Mouse (Mus musculus): ENCODE data around the gene Cd47.

DNA sequence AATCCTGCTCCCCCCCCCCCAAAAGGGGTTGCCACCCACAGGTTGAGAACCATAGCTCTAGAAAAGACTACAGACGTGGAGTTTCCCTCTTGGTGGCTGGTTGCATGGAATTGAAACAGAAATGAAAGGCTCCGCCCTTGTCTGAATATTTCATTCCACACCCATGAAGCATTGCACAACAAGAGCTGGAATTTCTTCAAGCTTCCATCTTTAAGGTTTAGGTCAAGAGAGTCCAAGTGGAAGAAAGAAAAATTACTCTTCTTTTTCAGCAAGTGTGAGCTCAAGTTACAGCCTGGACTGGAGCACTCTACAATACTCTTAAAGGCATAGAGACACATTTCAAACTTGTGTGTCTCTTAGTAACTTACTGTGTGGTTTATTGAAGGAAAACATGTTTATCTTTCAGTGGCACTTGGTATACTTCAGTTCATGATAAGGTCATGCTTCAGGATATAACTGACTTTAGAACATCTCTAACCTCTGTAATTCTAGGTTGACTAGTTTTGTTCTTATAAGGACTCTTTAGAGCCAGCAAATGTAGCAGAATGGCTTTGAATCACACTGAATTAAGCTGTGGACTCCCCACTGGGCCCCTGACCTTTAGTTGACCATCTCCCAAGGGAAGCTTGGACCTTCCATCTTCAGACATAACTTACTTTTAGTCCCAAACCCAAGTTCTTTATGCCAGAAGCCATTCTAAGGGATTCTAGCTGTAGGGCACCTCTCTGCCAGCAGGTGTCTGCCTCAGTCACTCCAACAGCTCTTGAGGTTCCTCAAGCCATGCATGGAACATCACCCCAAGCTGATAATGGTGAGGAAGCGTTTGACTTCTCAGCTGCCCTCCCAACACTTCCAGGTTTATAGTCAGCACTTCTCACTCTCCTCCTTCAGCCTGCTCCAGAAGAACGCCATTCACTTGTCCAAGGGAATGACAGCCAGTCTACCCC, 58.8 kb downstream of the Cd47 start:
- TF ChIP-seq ZNF384 (IDR thresholded peaks at IDR 0.05; ENCODE audit: low read depth, low read length) (no peak), MAX (IDR thresholded peaks at IDR 0.05; ENCODE audit: low read length) (no peak), RAD21 (IDR thresholded peaks at IDR 0.05; ENCODE audit: low read depth, low read length) (peak; percentile 80), USF2 (conservative IDR thresholded peaks at IDR 0.05; ENCODE audit: low read depth, low read length) (no peak), MEF2A (IDR thresholded peaks at IDR 0.05; ENCODE audit: borderline replicate concordance, low read depth, low read length) (no peak; the same call in 1 of the 2 replicates), CTCF (conservative IDR thresholded peaks at IDR 0.05 in 1 of 2, IDR thresholded peaks at IDR 0.05 in 1 of 2; ENCODE audit: low read depth in 2 of 2, low read length in 2 of 2) (peak; percentile 48 to 79), NRF1 (IDR thresholded peaks at IDR 0.05; ENCODE audit: low read depth, low read length) (no peak)
